Mouse (Mus musculus): ENCODE measurements at regions not wholly inside any gene's neighbourhood (a gene's known extent, or its start where the extent isn't known, plus 50 kb on each side); places are given as distances from the start of the nearest gene placed in this dataset.
A peak's percentile ranks its signal among the peaks of the same experiment; 100 is the strongest.

DNA sequence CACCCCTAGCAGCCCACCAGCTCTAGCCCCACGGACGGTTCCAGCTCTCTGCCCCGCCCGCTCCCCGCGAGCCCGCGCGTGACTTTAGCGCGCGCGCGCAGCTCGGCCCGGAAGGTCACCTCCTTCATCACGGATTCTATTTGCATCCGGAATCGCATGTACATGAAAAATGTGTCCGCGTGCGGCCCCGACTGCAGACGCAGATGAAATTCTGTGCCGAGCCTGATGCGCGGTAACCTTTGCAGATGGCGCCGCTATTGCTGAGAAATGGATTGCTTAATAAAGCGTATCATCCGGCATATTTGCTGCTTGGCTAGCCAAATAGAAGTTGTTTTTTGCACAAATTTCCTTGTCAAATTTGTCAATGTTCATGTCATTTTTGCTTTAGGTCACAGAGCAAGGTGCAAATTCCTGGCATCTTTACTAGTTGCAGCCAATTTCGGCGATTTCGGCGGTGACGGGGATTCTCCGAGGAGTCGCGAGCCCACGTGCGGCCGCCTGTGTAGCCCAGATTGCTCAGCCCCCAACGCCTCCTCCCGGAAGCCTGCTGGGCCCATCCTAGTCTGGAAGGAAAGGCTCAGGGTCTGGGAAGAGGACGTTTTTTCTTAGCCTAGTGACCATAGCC lies 81.1 kb upstream of the Pax2 start:
- H3K4me3 ChIP-seq (ENCODE audit: insufficient read depth, low read depth, low read length): no peak overlapping the region
- H3K4me1 ChIP-seq (ENCODE audit: control insufficient read depth, insufficient read depth, insufficient read length, low read length): no peaks in the 10 kb centered on the region

GRCm38 (mm10) chr19:44676555-44677120 lies 79.2 kb upstream of the Pax2 start:
- Histone ChIP-seq H3K4me3 (ENCODE audit: insufficient read depth, low read depth, low read length) (no peak overlapping the region), H3K27ac (replicated peaks; ENCODE audit: low read depth, low read length) (no peak overlapping the region), H3K4me1 (ENCODE audit: control insufficient read depth, insufficient read depth, insufficient read length, low read length) (no peaks in the 10 kb centered on the region)

More for the DNA sequence above, 81.1 kb upstream of the Pax2 start:
- no peak overlapping the region for H3K27ac ChIP-seq (replicated peaks; ENCODE audit: low read depth, low read length)

DNA sequence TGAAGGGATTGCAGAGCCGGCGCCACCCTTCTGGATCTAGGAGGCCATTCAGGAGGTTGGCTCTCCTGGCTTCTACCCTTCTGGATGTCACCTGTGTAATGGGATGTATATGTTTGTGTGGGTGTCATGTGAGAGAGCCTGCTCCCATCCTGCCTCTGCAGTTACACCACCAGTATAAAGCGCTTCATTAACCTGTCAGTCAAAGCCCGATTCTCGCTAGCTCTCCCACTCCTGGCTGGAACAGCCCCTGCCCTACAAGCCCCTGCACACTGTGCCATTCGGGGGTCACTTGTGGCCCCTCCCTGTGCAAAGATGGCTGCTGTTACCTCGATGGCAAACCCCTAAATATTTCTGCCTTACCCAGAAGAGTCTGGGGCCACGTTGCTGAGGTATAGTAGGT lies 78.5 kb upstream of the Pax2 start:
- H3K4me1 ChIP-seq (ENCODE audit: control insufficient read depth, insufficient read depth, insufficient read length, low read length): no peaks in the 10 kb centered on the region
- H3K4me3 ChIP-seq (ENCODE audit: insufficient read depth, low read depth, low read length): no peak overlapping the region
- H3K27ac ChIP-seq (replicated peaks; ENCODE audit: low read depth, low read length): no peak overlapping the region

GRCm38 (mm10) chr19:44678686-44679085 lies 77.2 kb upstream of the Pax2 start:
- H3K4me3 ChIP-seq (ENCODE audit: insufficient read depth, low read depth, low read length): no peak overlapping the region
- no peak overlapping the region for H3K27ac ChIP-seq (replicated peaks; ENCODE audit: low read depth, low read length)
- H3K4me1 ChIP-seq (ENCODE audit: control insufficient read depth, insufficient read depth, insufficient read length, low read length): no peaks in the 10 kb centered on the region

DNA sequence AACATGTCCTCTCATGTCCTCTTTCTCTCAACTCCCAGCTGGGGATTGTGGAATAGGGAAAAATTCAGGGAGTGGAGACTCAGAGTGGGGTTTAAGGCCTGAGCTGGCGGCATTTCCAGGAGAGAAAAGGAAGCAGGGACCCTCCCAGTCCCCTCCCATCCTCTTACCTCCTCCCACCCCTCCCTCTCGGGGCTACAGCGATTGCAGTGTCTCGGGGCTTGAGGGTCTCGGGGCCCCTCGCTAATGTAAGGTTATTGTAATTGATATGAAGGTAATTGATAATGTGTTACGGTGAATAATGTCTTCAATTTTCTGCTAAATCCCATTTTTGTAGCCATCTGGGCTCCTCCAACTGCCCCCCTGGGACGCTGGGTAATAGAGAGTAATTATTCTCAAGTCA lies 74.2 kb upstream of the Pax2 start:
- no peak overlapping the region for H3K4me3 ChIP-seq (ENCODE audit: insufficient read depth, low read depth, low read length)
- H3K4me1 ChIP-seq (ENCODE audit: control insufficient read depth, insufficient read depth, insufficient read length, low read length): no peaks in the 10 kb centered on the region

DNA sequence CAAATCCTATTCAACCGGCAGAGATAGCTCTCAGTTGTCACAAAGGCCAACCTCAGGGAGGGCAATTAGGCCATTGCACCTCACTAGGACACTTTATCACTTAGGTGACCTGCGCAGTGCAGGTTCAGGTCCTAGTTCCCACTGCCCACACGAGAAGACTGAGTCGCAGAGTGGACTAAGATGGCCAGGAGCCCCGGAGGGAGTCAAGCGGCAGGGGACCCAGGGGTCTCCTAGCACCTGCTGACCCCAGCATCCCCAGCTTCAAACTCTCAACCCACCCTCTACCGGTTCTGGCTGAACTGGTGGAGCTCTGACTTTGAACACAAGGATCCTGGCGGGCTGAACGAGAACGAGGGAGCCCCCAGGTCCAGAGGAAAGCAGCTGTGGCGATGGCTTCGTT lies 72.7 kb upstream of the Pax2 start:
- Histone ChIP-seq H3K27ac (replicated peaks; ENCODE audit: low read depth, low read length) (no peak overlapping the region), H3K4me3 (ENCODE audit: insufficient read depth, low read depth, low read length) (no peak overlapping the region), H3K4me1 (ENCODE audit: control insufficient read depth, insufficient read depth, insufficient read length, low read length) (no peaks in the 10 kb centered on the region)

More for the DNA sequence above, 74.2 kb upstream of the Pax2 start:
- no peak overlapping the region for H3K27ac ChIP-seq (replicated peaks; ENCODE audit: low read depth, low read length)

DNA sequence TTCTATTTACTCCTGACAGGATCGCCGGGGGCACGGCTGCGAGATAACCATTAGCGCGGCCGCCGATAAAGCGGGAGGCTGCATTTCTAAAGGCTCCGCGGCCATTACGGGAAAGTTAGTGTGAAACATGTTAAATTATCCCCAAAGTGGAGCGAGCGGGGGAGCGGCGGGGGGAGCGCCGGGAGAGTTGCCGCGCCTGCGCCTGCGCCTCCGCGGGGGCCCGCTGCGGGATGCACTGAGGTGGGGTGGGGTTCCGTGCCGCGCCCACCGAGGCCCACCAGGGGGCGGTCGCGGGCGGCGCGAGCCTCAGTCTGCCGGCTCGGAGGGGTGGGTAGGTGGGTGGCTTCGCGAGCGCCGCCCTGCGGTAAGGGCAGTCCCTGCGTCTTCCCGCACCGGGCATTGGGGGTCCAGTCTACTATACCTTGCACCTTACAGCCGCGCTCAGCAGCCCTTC lies 71.8 kb upstream of the Pax2 start:
- H3K27ac ChIP-seq (replicated peaks; ENCODE audit: low read depth, low read length): no peak overlapping the region
- H3K4me3 ChIP-seq (ENCODE audit: insufficient read depth, low read depth, low read length): peak overlapping the region; percentile 30
- no peaks in the 10 kb centered on the region for H3K4me1 ChIP-seq (ENCODE audit: control insufficient read depth, insufficient read depth, insufficient read length, low read length)

DNA sequence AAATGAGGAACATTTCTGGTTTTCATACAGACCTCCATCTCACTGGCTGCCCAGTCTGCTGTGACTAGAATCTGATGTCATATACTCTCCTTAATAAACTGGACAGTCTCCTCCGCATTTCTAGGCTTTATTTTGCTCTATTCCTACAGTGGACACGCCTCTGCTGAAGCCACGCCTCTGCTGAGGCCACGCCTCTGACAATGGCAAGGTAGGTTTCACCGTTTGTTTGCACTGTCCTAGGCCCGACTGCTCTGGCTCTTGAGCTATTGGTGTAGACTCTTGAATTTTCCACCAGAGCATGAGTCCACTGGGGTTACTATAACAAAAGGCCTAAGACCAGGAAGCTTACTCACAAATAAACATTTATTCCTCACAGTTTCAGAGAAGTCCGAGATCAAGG lies 69.8 kb upstream of the Pax2 start:
- no peaks in the 10 kb centered on the region for H3K4me1 ChIP-seq (ENCODE audit: control insufficient read depth, insufficient read depth, insufficient read length, low read length)
- no peak overlapping the region for H3K4me3 ChIP-seq (ENCODE audit: insufficient read depth, low read depth, low read length)
- no peak overlapping the region for H3K27ac ChIP-seq (replicated peaks; ENCODE audit: low read depth, low read length)

DNA sequence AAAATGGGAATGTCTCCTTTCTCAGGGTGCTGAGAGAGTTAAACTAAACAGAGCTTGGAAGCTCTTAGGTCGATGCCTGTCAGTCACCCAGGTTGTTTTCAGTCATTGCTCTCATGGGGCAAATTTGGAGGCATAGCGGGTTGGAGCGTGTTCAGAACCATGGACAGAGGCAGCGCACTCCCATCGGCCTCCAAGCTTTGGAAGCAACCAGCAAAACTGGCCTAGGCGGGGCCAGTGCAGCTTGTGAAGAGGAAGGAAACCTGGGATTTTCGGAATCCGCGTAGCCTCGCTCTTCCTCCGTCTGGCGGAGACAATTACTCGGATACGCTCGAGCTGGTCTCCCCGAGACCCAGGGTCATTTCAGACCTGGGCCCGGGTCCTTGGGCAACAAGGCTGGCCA lies 63.4 kb upstream of the Pax2 start:
- H3K4me3 ChIP-seq (ENCODE audit: insufficient read depth, low read depth, low read length): no peak overlapping the region
- no peaks in the 10 kb centered on the region for H3K4me1 ChIP-seq (ENCODE audit: control insufficient read depth, insufficient read depth, insufficient read length, low read length)
- no peak overlapping the region for H3K27ac ChIP-seq (replicated peaks; ENCODE audit: low read depth, low read length)

DNA sequence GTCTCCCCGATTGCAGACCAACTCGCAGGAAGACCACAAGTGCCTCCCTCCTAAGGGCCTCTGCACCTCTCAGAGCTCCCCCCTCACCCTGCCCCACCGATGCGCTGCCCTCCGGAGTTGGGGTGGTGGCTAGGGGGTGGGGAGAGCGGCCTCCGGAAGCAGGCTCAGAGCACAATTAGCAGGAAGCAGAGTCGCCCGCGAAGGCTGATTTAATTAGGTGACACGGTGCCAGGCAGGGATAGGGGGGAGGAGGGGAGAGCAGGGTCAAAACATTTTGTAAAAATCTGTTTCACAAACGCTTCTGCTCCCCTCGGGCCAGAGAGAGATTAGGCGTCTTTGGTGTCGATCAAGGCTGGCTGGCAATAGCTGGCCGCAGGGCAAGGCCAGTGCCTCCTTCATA lies 63.0 kb upstream of the Pax2 start:
- Histone ChIP-seq H3K4me1 (ENCODE audit: control insufficient read depth, insufficient read depth, insufficient read length, low read length) (no peaks in the 10 kb centered on the region), H3K4me3 (ENCODE audit: insufficient read depth, low read depth, low read length) (no peak overlapping the region), H3K27ac (replicated peaks; ENCODE audit: low read depth, low read length) (no peak overlapping the region)

GRCm38 (mm10) chr19:44695331-44695730 lies 60.5 kb upstream of the Pax2 start:
- no peaks in the 10 kb centered on the region for H3K4me1 ChIP-seq (ENCODE audit: control insufficient read depth, insufficient read depth, insufficient read length, low read length)
- H3K27ac ChIP-seq (replicated peaks; ENCODE audit: low read depth, low read length): no peak overlapping the region
- H3K4me3 ChIP-seq (ENCODE audit: insufficient read depth, low read depth, low read length): no peak overlapping the region

- Histone ChIP-seq H3K4me3 (ENCODE audit: insufficient read depth, low read depth, low read length) (no peak overlapping the region), H3K27ac (replicated peaks; ENCODE audit: low read depth, low read length) (no peak overlapping the region), H3K4me1 (ENCODE audit: control insufficient read depth, insufficient read depth, insufficient read length, low read length) (no peaks in the 10 kb centered on the region)
Measured at GRCm38 (mm10) chr19:44696059-44696712, 59.7 kb upstream of the Pax2 start.

- H3K27ac ChIP-seq (replicated peaks; ENCODE audit: low read depth, low read length): no peak overlapping the region
- H3K4me3 ChIP-seq (ENCODE audit: insufficient read depth, low read depth, low read length): no peak overlapping the region
- no peaks in the 10 kb centered on the region for H3K4me1 ChIP-seq (ENCODE audit: control insufficient read depth, insufficient read depth, insufficient read length, low read length)
Measured at GRCm38 (mm10) chr19:44696773-44697172, 59.1 kb upstream of the Pax2 start.

DNA sequence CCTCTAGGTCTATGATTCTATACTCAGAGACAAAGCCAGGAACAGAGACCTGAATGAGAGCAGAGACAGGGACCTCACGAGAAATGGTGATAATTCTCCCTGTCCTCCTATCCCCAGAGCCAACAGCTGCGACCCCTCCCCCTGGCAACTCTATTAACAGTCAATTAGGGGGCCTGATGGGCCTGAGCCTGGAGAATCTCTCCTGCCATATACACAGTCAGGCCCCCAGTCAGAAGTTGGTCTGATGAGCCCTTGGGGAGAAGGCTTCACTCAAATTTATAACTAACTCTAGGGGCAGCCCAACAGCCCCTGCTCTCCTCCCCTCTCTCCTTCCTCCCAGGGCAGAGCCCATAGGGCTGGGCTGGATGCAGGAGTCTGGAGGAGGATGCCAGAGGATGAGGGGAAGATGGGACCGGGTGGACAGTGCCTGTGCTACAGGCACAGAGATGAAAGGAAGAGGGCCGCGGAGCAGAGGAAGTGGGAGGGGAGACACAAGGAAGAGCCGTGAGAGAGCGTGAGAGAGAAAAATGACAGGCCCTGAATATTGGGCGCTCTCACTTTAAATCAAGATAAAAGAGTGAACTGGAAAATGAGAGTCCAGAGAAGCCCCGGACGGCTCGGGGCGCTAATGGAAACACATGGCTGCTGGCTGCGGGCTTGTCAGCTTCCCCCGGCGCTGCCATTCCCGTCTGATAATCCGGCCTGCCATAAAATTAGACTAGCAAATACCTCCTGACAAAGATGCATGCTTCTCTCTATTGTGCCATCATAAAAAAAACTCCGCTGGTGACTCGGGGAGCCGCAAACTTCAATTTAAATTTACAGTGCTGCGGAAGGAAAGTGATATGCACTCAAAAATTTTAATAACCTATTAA lies 57.2 kb upstream of the Pax2 start:
- no peak overlapping the region for H3K27ac ChIP-seq (replicated peaks; ENCODE audit: low read depth, low read length)
- H3K4me3 ChIP-seq (ENCODE audit: insufficient read depth, low read depth, low read length): no peak overlapping the region
- no peaks in the 10 kb centered on the region for H3K4me1 ChIP-seq (ENCODE audit: control insufficient read depth, insufficient read depth, insufficient read length, low read length)
